Mouse (Mus musculus): ENCODE measurements at regions not wholly inside any gene's neighbourhood (a gene's known extent, or its start where the extent isn't known, plus 50 kb on each side); places are given as distances from the start of the nearest gene placed in this dataset.

- in situ Hi-C loops (cut with MboI, MseI), result no loop called here
These were observed 88.4 kb downstream of the Zfp706 start for GRCm38 (mm10) chr15:36919209-36919608.

- in situ Hi-C loops (cut with MboI, MseI), result no loop called here
These were observed 90.6 kb downstream of the Zfp706 start for GRCm38 (mm10) chr15:36916998-36917397.

- in situ Hi-C loops (cut with MboI, MseI), result no loop called here
These were observed 93.1 kb downstream of the Zfp706 start for GRCm38 (mm10) chr15:36914239-36915100.

- in situ Hi-C loops (cut with MboI, MseI), result no loop called here
These were observed 94.3 kb downstream of the Zfp706 start for GRCm38 (mm10) chr15:36913308-36913707.

- in situ Hi-C loops (cut with MboI, MseI), result no loop called here
These were observed 97.3 kb downstream of the Zfp706 start for GRCm38 (mm10) chr15:36910272-36910671.

- in situ Hi-C loops (cut with MboI, MseI), result loop anchor here (10.0 kb wide), 1 partner anchor 785 kb away; no protein-coding TSS in a partner anchor
These were observed 98.1 kb downstream of the Zfp706 start for GRCm38 (mm10) chr15:36909494-36909893.

- in situ Hi-C loops (cut with MboI, MseI), result loop anchor here (10.0 kb wide), 1 partner anchor 782 kb away; no protein-coding TSS in a partner anchor
These were observed 100.8 kb downstream of the Zfp706 start for GRCm38 (mm10) chr15:36906789-36907188.

GRCm38 (mm10) chr15:36906052-36906451, 101.5 kb downstream of the Zfp706 start:
- in situ Hi-C loops (cut with MboI, MseI), result loop anchor here (10.0 kb wide), 1 partner anchor 781 kb away; no protein-coding TSS in a partner anchor

- in situ Hi-C loops (cut with MboI, MseI), result loop anchor here (10.0 kb wide), 1 partner anchor 779 kb away; no protein-coding TSS in a partner anchor
These were observed 103.7 kb downstream of the Zfp706 start for GRCm38 (mm10) chr15:36903922-36904321.

GRCm38 (mm10) chr15:36903309-36903708, 104.3 kb downstream of the Zfp706 start:
- in situ Hi-C loops (cut with MboI, MseI), result loop anchor here (10.0 kb wide), 1 partner anchor 779 kb away; no protein-coding TSS in a partner anchor

- in situ Hi-C loops (cut with MboI, MseI), result loop anchor here (10.0 kb wide), 1 partner anchor 777 kb away; no protein-coding TSS in a partner anchor
These were observed 105.7 kb downstream of the Zfp706 start for GRCm38 (mm10) chr15:36901830-36902285.

GRCm38 (mm10) chr15:36901350-36901749, 106.2 kb downstream of the Zfp706 start:
- in situ Hi-C loops (cut with MboI, MseI), result loop anchor here (10.0 kb wide), 1 partner anchor 777 kb away; no protein-coding TSS in a partner anchor

- in situ Hi-C loops (cut with MboI, MseI), result loop anchor here (10.0 kb wide), 1 partner anchor 776 kb away; no protein-coding TSS in a partner anchor
These were observed 106.6 kb downstream of the Zfp706 start for GRCm38 (mm10) chr15:36900940-36901339.

- in situ Hi-C loops (cut with MboI, MseI), result loop anchor here (10.0 kb wide), 1 partner anchor 775 kb away; no protein-coding TSS in a partner anchor
These were observed 107.7 kb downstream of the Zfp706 start for GRCm38 (mm10) chr15:36899882-36900281.

- in situ Hi-C loops (cut with MboI, MseI), result no loop called here
These were observed 108.6 kb downstream of the Zfp706 start for GRCm38 (mm10) chr15:36898857-36899523.

GRCm38 (mm10) chr15:36898326-36898725, 109.2 kb downstream of the Zfp706 start:
- in situ Hi-C loops (cut with MboI, MseI), result no loop called here

- in situ Hi-C loops (cut with MboI, MseI), result no loop called here
These were observed 111.3 kb downstream of the Zfp706 start for GRCm38 (mm10) chr15:36896265-36896664.

GRCm38 (mm10) chr15:36895031-36895430, 112.5 kb downstream of the Zfp706 start:
- in situ Hi-C loops (cut with MboI, MseI), result no loop called here

GRCm38 (mm10) chr15:36893407-36893969, 114.1 kb downstream of the Zfp706 start:
- in situ Hi-C loops (cut with MboI, MseI), result no loop called here

GRCm38 (mm10) chr15:36892576-36893205, 114.9 kb downstream of the Zfp706 start:
- in situ Hi-C loops (cut with MboI, MseI), result no loop called here

- in situ Hi-C loops (cut with MboI, MseI), result no loop called here
These were observed 115.7 kb downstream of the Zfp706 start for GRCm38 (mm10) chr15:36891851-36892250.
